Mouse (Mus musculus) monocyte, adult 5-6 weeks (primary cell): ENCODE results near the gene Fau. TPM values are rescaled to one million over a fixed set of nuclear protein-coding genes. Genes with fewer than 3 reads are reported as not detected.
A peak's percentile ranks its signal among the peaks of the same experiment; 100 is the strongest.

Experiments used
- ATAC-seq: fragments of 153-309, 156-312 bp; replicated peaks from 2 replicates; pipeline ENCODE4 v1.8.0; 2017; ENCODE audit warnings: mild to moderate bottlenecking; ENCODE audit not compliant: low TSS enrichment, insufficient number of reproducible peaks, severe bottlenecking, poor library complexity, low FRiP score
- total RNA-seq: library from RNA; stranded (forward); fragments of 200-1000, 200-491, 200-594 nt; gene quantifications from 3 replicates; pipeline ENCODE4 v1.2.3, GENCODE M21; 2017

Gene Fau
- 2,354 to 3,035 TPM (median 2,719 TPM) in 3 replicates for total RNA-seq

DNA sequence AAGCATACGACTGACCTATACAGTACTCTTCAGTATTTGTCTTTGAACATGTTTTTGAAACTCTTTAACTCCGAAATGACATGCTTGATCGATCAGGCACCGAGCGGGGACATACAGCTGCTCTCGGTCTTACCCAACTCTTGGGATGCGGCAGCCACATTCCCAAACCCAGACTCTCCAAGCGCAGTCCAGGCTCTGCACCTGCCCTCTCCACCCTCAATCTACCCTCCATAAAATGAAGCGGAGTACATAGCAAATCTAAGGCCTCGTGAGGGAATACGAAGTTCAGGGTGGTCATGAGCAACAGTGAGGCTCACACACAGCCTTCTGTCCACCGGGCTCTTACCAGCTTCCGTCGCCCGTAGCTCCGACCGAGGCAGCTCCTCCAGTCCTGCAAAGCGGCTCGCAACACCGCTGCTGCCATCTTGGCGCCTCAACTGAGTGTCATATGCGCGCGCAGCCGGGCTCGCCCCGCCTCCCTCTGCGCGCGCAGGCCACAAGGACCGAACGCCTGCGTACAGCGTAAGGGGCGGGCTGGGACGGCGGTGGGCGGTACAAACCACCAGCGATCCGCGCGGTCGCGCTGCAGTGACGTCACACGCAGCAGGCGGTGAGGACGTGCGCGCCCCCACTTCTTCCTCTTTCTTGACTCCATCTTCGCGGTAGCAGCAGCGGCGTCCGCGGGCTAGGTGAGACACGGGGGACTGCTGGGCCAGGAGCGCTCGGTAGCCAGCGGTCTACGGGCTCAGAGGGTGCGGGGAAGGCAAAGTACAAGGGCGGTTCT is at the start of gene Fau, which contains the start of gene Mrpl49:
TSS of gene Fau (plus strand) at position 532 of the 784 bp plus-strand sequence.
TSS of gene Mrpl49 (minus strand) at position 473 of the 784 bp plus-strand sequence.
- peak; percentile 73 for ATAC-seq

DNA sequence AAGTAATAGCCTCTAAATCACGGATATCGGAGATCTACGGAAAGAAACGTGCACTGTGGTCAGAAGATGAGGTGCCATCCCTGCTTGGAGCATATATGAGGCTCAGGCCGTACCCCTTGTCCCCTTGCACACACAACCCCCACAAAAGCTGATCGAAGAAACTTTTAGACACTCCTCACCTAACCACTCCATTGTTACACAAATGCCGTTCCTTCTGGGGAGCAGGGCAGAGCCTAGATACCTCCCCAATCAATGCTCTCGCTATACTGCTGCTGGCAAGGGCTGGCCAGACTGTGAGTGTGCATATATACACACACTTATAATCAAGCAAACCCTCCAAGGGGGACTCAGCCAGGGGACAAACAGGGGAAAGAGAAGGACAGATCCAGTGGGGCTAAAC is 48.5 kb upstream of the Fau start:
- no peak for ATAC-seq

DNA sequence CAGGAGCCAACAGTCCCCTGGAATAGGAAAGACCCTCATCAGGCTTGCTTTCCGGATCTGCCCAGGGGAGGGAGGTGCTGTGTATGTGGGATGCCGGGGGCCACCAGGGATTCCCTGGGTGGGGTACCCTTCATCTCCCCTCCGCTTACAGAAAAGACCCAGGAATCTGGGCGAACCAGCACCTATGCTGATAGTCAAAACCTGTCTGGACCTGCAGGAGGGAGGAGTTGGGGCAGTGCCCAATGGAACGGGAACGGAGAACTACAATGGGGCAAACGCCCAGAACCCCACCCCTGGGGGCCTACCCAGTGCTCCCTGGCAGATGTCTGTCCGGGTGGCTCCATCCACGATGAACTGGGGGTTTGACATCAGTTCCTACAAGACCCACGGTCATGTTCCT is 44.0 kb upstream of the Fau start:
- no peak for ATAC-seq

- 0 out of 2 replicates have a peak, but pooled peaks have one; percentile 30 for ATAC-seq
Observed at GRCm38 (mm10) chr19:6014991-6015510, 42.6 kb upstream of the Fau start.

DNA sequence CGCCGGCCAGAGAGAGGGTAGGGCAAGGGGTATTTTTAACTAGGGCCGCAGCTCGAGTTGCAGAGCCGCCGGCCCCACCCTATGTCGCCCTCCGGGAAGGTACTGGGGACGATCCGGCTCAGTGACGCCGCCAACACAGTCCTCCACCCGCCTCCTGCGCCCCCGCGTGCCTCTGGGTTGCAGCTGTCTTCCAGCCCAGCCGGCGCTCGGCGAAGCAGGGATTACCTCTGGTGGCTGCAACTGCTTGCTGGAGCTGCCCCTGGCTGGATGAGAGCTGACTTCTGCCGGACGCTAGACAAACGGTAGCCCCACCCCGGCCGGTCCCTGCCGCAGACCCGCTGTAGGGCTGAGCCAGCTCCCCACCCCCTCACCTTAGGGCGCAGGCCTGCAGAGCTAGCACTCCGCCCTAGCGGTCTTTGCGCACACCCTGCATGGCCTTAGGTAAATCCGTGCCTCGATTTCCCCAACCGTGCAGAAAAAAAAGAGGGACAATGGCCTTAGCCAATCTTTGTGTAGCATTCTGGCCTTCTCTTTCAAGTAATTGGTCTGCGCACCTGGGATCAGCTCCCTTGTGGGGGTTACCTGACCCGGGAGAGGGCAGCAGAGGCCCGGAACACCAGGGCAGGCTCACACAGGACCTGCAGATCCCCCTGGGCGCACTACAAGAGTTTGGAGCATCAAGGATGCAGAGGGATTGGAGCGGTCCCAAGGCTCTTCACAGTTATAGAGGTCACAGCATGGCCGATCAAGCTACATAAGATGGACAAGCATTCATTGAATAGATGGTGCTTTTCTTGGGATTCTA is 41.9 kb upstream of the Fau start, which contains the start of gene Capn1:
TSS of gene Capn1 (minus strand) at position 387 of the 805 bp plus-strand sequence.
- ATAC-seq: 0 out of 2 replicates have a peak, but pooled peaks have one; percentile 14

- ATAC-seq: no peak
Observed at GRCm38 (mm10) chr19:6016532-6016931, 41.1 kb upstream of the Fau start.

DNA sequence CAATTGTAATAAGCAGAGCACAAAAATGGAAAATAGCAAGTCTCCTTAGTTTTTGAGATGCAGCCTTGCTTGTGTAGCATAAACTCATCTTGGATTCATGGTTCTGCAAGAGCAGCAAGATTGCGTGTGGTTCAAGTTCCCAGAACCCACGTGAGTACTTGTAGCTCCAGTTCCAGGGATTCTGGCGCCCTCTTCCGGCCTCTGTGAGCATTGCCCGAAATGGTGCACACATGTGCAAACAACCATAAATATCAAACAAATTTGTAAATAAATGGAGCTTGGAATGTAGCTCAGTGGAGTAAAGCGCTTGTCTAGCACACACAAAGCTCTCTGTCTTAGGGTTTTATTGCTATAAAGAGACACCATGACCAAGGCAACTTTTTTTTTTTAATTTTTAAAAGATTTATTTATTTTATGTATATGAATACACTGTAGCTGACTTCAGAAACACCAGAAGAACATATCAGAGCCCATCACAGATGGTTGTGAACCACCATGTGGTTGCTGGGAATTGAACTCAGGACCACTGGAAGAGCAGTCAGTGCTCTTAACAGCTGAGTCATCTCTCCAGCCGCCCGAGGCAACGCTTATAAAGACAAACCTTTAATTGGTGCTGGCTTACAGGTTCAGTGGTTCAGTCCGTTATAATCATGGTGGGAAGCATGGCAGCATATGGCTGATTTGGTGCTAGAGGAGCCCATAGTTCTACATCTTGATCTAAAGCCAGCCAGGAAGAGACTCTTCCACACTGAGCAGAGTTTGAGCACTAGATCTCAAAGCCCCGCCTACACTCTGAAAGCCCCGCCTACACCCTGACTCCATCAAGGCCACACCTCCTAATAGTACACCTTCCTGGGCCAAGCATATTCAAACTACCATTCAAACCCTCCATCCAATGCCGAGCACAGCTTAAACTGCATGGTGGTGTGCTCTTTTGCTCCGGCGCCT is 39.2 kb upstream of the Fau start:
- ATAC-seq: peak; percentile 78; the same call in 1 of the 2 replicates

DNA sequence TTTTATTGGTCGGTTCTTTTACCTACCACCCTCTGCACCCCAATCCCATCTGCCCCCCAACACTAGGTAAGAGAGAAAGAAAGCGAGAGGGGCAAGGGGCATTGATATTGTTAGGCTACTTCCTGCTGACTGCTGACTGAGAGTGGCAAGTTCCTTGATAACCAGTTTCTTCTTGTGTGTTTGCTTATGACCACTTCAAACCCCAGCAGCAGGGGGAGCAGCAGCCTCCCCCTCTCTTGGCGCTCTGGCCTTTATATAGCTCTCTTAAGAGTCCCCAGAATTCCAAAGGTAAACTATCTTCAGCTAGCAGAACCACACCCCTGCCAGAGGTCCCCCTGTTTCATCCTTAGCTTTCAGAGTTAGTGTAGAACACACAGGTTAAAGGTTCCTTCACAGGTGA is 37.4 kb upstream of the Fau start:
- no peak for ATAC-seq

DNA sequence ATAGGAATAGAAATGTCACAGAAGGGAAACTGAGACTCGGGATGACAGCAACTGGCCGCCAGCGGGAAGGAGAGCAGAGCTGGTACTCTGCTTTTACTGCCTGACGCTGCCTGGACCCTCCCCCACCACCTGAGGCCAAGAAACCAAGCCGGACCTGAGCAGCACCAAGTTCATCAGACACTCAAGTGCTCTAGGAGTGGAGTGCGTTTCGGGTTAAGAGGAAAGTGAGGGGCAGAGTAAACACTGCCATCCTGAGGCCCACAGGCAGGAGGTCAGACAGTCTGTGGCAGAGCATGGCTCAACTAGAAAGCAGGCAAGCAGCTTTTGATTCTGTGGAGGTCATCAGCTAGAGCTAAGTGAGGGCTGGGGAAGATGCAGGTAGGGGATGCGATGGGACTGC is 34.6 kb upstream of the Fau start:
- no peak for ATAC-seq

- ATAC-seq: no peak
Observed at GRCm38 (mm10) chr19:6023930-6024329, 33.7 kb upstream of the Fau start.

DNA sequence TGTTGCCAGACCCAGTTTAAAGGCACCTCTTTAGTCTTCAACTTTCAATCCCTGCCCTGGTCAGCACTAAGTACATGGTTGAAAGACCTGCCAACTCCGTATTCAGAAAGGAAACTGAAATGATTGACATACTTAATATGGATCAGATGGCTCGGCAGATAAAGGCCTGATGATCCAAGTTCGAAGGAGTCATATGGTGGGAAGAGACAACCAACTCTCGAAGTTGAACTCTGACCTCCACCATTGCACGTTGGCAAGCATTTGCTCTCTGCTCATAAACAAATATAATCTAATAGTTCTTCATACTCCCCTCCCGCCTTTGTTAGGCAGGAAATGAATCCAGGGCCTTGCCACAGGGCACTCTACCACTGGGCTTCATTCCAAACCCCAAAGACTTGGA is 28.7 kb upstream of the Fau start:
- ATAC-seq: no peak

- ATAC-seq: no peak
Observed at GRCm38 (mm10) chr19:6029426-6029825, 28.2 kb upstream of the Fau start.

DNA sequence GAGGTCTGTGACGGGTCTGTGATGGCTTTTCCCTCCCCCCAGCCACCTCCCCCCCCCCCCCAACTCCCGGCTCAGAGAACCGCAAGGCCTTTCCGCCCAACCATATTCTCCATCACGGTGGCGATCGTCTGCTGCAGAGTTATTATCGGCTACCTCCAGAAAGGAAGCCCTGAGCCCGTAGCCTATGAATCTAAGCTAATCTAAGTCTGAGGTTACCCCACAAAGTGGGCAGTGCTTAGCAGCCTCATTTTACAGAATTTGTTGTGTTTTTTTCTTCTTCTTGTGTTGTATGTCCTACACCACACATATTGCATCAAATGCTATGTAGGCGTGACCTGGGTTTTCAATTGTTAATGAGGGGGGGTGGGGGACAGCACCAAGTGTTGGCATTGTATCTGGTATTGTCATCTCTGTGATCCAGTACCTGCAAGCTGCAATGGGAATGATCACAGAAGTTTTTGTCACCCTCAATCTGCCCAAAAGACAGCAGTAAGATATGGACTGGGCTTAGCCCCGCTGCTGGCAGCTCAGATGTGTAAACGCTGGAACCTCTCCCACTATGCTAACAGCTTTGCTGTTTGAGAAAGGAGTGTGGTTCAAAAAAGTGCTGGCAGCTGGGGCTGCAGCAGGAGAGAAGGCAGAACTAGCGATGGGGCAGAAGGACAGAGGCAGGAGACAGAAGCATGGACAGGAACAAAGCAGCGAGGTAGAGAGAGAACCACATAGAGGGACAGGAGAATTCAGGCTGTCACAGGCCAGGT is 26.9 kb upstream of the Fau start:
- ATAC-seq: no peak

- no peak for ATAC-seq
Observed at GRCm38 (mm10) chr19:6035966-6036585, 21.6 kb upstream of the Fau start.

GRCm38 (mm10) chr19:6037695-6038094 is 19.9 kb upstream of the Fau start:
- ATAC-seq: no peak

GRCm38 (mm10) chr19:6038326-6038725 is 19.3 kb upstream of the Fau start:
- no peak for ATAC-seq

GRCm38 (mm10) chr19:6040002-6040401 is 17.6 kb upstream of the Fau start:
- no peak for ATAC-seq
